Mouse (Mus musculus): Measurements from ENCODE around the gene Polr2c. TPM values are rescaled to one million over a fixed set of nuclear protein-coding genes. Genes with fewer than 3 reads are reported as not detected.

Gene Polr2c
- polyA plus RNA-seq (2015; fragmentation: Nextera tagmentation; extraction: Ambion mirVana): 129 and 132 TPM in 2 replicates

- Histone ChIP-seq H3K9ac (ENCODE audit: low read depth, low read length) (peak within 1 kb of the TSS; percentile 88), H3K9me3 (replicated peaks; ENCODE audit: low read length) (no peaks in the 10 kb centered on the region), H3K4me2 (ENCODE audit: low read length) (peak within 1 kb of the TSS; percentile 90), H3K27me3 (ENCODE audit: insufficient read depth, low read length) (no peaks in the 10 kb centered on the region), H3K27ac (0 out of 2 replicates have a peak within 1 kb of the TSS, but pooled peaks have one; percentile 47), H3K4me3 (replicated peaks; ENCODE audit: low read depth, low read length) (peak within 1 kb of the TSS; percentile 80), H3K36me3 (ENCODE audit: insufficient read depth, low read length) (peaks cover 28% of the 10 kb centered on the region), H3K4me1 (replicated peaks; ENCODE audit: insufficient read depth, low read length) (peaks cover 6% of the 10 kb centered on the region; the same call in 1 of the 2 replicates)
- under 1% methylated on average over 68 of the region's 68 CpGs for WGBS
- ATAC-seq (replicated peaks; ENCODE audit: low FRiP score, low read depth): peak; percentile 61
- TF ChIP-seq CTCF (IDR thresholded peaks at IDR 0.05; ENCODE audit: low read depth): peak; percentile 91
- peak; percentile 89 for DNase-seq (ENCODE audit: low spot score)
Measured at GRCm38 (mm10) chr8:94857346-94858173, at the start of gene Polr2c. Gene Polr2c (plus strand): TSS chr8:94857450.

DNA sequence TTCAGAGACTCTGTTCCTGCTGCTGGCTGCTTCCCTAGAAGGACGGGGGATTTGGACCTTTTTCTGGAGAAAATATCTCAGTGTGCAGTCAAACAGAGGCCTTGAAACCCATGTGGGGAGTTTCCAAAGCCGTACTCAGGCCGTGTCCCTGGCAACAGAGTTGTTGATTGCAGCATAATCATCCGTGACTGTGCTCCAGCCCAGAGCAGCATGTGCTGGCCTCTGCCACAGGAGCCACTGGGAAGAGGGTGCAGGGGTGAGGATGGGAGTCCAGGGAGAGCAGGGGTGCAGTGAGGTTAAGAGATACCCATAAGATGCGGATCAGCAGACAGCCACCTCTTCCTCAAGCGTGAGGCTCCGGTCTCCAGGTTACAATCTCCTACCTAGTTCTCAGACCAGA, 49.7 kb upstream of the Polr2c start:
- Histone ChIP-seq H3K27me3 (ENCODE audit: insufficient read depth, low read length) (no peaks in the 10 kb centered on the region), H3K4me1 (replicated peaks; ENCODE audit: insufficient read depth, low read length) (no peaks in the 10 kb centered on the region; the same call in 1 of the 2 replicates), H3K9me3 (replicated peaks; ENCODE audit: low read length) (no peaks in the 10 kb centered on the region), H3K4me2 (ENCODE audit: low read length) (no peak overlapping the region), H3K4me3 (replicated peaks; ENCODE audit: low read depth, low read length) (no peak overlapping the region), H3K9ac (ENCODE audit: low read depth, low read length) (no peak overlapping the region), H3K27ac (no peak overlapping the region), H3K36me3 (ENCODE audit: insufficient read depth, low read length) (no peaks in the 10 kb centered on the region)
- TF ChIP-seq CTCF (IDR thresholded peaks at IDR 0.05; ENCODE audit: low read depth): no peak
- DNase-seq (ENCODE audit: low spot score) (no peak), ATAC-seq (replicated peaks; ENCODE audit: low FRiP score, low read depth) (peak; percentile 73; the same call in 1 of the 2 replicates)
- 40% methylated on average over 7 of the region's 7 CpGs for WGBS

DNA sequence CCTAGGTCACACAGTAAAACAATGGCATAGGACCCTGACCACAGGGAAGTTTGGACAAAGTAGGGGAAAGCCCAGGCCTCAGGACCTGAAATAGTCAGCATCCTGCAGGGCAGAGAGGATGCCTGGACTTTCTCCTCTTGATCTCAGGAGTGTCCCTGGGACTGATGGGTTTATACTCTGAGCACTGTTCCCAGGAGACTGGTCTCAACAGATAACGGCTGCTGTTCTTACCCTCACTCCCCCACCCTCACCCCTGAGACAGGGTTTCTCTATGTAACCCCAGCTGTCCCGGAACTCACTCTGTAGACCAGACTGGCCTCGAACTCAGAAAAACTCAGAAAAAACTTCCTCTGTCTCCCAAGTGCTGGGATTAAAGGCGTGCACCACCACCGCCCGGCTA, 48.9 kb upstream of the Polr2c start:
- H3K4me2 ChIP-seq (ENCODE audit: low read length): no peak overlapping the region
- H3K4me3 ChIP-seq (replicated peaks; ENCODE audit: low read depth, low read length): no peak overlapping the region
- WGBS: 75% methylated on average over 6 of the region's 6 CpGs
- H3K4me1 ChIP-seq (replicated peaks; ENCODE audit: insufficient read depth, low read length): no peaks in the 10 kb centered on the region; the same call in 1 of the 2 replicates
- TF ChIP-seq CTCF (IDR thresholded peaks at IDR 0.05; ENCODE audit: low read depth): no peak
- H3K36me3 ChIP-seq (ENCODE audit: insufficient read depth, low read length): no peaks in the 10 kb centered on the region
- no peak overlapping the region for H3K27ac ChIP-seq
- ATAC-seq (replicated peaks; ENCODE audit: low FRiP score, low read depth) (no peak), DNase-seq (ENCODE audit: low spot score) (no peak)
- no peaks in the 10 kb centered on the region for H3K9me3 ChIP-seq (replicated peaks; ENCODE audit: low read length)
- H3K27me3 ChIP-seq (ENCODE audit: insufficient read depth, low read length): no peaks in the 10 kb centered on the region
- H3K9ac ChIP-seq (ENCODE audit: low read depth, low read length): no peak overlapping the region

DNA sequence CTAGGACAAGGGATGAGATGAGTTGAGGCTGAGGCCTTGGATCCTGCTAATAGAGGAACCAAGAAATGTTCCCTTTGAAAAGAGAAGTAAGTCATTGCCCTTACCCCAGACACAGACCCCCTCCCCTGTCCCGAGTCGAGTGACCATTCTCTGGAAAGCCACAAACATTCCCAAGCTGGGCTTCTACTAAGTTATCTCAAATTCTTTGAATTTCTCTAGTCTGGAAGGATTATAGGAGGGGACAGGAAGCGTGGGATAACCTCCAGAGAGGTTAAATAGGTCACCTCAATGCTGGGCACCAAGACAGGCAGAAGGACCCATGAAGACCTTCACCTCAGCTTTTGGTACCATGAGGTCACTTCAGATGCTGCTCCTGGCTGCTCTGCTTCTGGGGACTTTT, 47.1 kb upstream of the Polr2c start, which contains the start of gene Ccl17:
TSS of gene Ccl17 (plus strand) at position 301 of the 400 bp plus-strand sequence.
- no peak within 1 kb of the TSS for H3K4me3 ChIP-seq (replicated peaks; ENCODE audit: low read depth, low read length)
- TF ChIP-seq CTCF (IDR thresholded peaks at IDR 0.05; ENCODE audit: low read depth): no peak
- H3K9ac ChIP-seq (ENCODE audit: low read depth, low read length): no peak within 1 kb of the TSS
- no peaks in the 10 kb centered on the region for H3K27me3 ChIP-seq (ENCODE audit: insufficient read depth, low read length)
- no peaks in the 10 kb centered on the region for H3K36me3 ChIP-seq (ENCODE audit: insufficient read depth, low read length)
- no peaks in the 10 kb centered on the region for H3K9me3 ChIP-seq (replicated peaks; ENCODE audit: low read length)
- no peak within 1 kb of the TSS for H3K4me2 ChIP-seq (ENCODE audit: low read length)
- ATAC-seq (replicated peaks; ENCODE audit: low FRiP score, low read depth) (no peak), DNase-seq (ENCODE audit: low spot score) (no peak)
- WGBS: 36% methylated on average over 3 of the region's 3 CpGs
- no peak within 1 kb of the TSS for H3K27ac ChIP-seq
- H3K4me1 ChIP-seq (replicated peaks; ENCODE audit: insufficient read depth, low read length): no peaks in the 10 kb centered on the region; the same call in 1 of the 2 replicates

GRCm38 (mm10) chr8:94810855-94811254, 46.4 kb upstream of the Polr2c start:
- Histone ChIP-seq H3K9me3 (replicated peaks; ENCODE audit: low read length) (no peaks in the 10 kb centered on the region), H3K27ac (no peak overlapping the region), H3K4me3 (replicated peaks; ENCODE audit: low read depth, low read length) (no peak overlapping the region), H3K27me3 (ENCODE audit: insufficient read depth, low read length) (no peaks in the 10 kb centered on the region), H3K36me3 (ENCODE audit: insufficient read depth, low read length) (no peaks in the 10 kb centered on the region), H3K9ac (ENCODE audit: low read depth, low read length) (no peak overlapping the region), H3K4me1 (replicated peaks; ENCODE audit: insufficient read depth, low read length) (no peaks in the 10 kb centered on the region; the same call in 1 of the 2 replicates), H3K4me2 (ENCODE audit: low read length) (no peak overlapping the region)
- TF ChIP-seq CTCF (IDR thresholded peaks at IDR 0.05; ENCODE audit: low read depth): no peak
- WGBS: 73% methylated on average over 5 of the region's 5 CpGs
- DNase-seq (ENCODE audit: low spot score): no peak
- no peak for ATAC-seq (replicated peaks; ENCODE audit: low FRiP score, low read depth)

- no peak overlapping the region for H3K27ac ChIP-seq
- DNase-seq (ENCODE audit: low spot score) (no peak), ATAC-seq (replicated peaks; ENCODE audit: low FRiP score, low read depth) (no peak)
- 67% methylated on average over 6 of the region's 6 CpGs for WGBS
- no peak overlapping the region for H3K4me3 ChIP-seq (replicated peaks; ENCODE audit: low read depth, low read length)
- H3K4me2 ChIP-seq (ENCODE audit: low read length): no peak overlapping the region
- no peak overlapping the region for H3K9ac ChIP-seq (ENCODE audit: low read depth, low read length)
- no peaks in the 10 kb centered on the region; the same call in 1 of the 2 replicates for H3K4me1 ChIP-seq (replicated peaks; ENCODE audit: insufficient read depth, low read length)
- H3K27me3 ChIP-seq (ENCODE audit: insufficient read depth, low read length): no peaks in the 10 kb centered on the region
- H3K36me3 ChIP-seq (ENCODE audit: insufficient read depth, low read length): no peaks in the 10 kb centered on the region
- H3K9me3 ChIP-seq (replicated peaks; ENCODE audit: low read length): no peaks in the 10 kb centered on the region
- no peak for TF ChIP-seq CTCF (IDR thresholded peaks at IDR 0.05; ENCODE audit: low read depth)
Measured at GRCm38 (mm10) chr8:94811654-94812053, 45.6 kb upstream of the Polr2c start.

All from kidney, postnatal 0 days (tissue).